Mouse (Mus musculus) lung, postnatal 0 days (tissue): ENCODE results near the gene Ccdc126. TPM values are rescaled to one million over a fixed set of nuclear protein-coding genes. Genes with fewer than 3 reads are reported as not detected.
A peak's percentile ranks its signal among the peaks of the same experiment; 100 is the strongest.

Source experiments
- ATAC-seq: fragments of 200-750 bp; cut with Nextera tagmentation; 2 replicates; pipeline ENCODE4 v1.8.0; 2017; ENCODE audit warnings: moderate library complexity
- DNase-seq: peaks from one replicate; pipeline ENCODE4 v3.0.0-alpha.2; 2016; ENCODE audit warnings: low spot score
- H3K27ac ChIP-seq: fragments of 300-500 bp; sonication (generic); 2 replicates; pipeline ENCODE4 v1.5.1; 2014; ENCODE audit warnings: antibody characterized with exemption, mild to moderate bottlenecking, low read length, mixed read lengths
- H3K27me3 ChIP-seq: fragments of 300-500 bp; sonication (generic); replicated peaks from 2 replicates; pipeline ENCODE4 v1.6.1; 2014; ENCODE audit warnings: low read length, mixed read lengths; ENCODE audit not compliant: insufficient read depth
- H3K36me3 ChIP-seq: fragments of 300-500 bp; sonication (generic); 2 replicates; pipeline ENCODE4 v1.6.1; 2014; ENCODE audit warnings: low read length, mixed read lengths; ENCODE audit not compliant: insufficient read depth
- H3K4me1 ChIP-seq: fragments of 300-500 bp; sonication (generic); 2 replicates; pipeline ENCODE4 v1.6.1; 2014; ENCODE audit warnings: antibody characterized with exemption, low read depth, low read length, mixed read lengths; ENCODE audit not compliant: insufficient read depth
- H3K4me2 ChIP-seq: fragments of 300-500 bp; sonication (generic); replicated peaks from 2 replicates; pipeline ENCODE4 v1.6.1; 2014; ENCODE audit warnings: low read depth, mild to moderate bottlenecking, low read length, moderate library complexity, mixed read lengths
- H3K4me3 ChIP-seq: fragments of 300-500 bp; sonication (generic); 2 replicates; pipeline ENCODE4 v1.5.1; 2014; ENCODE audit warnings: low read depth, low read length
- H3K9ac ChIP-seq: fragments of 300-500 bp; sonication (generic); replicated peaks from 2 replicates; pipeline ENCODE4 v1.6.1; 2014; ENCODE audit warnings: low read depth, mild to moderate bottlenecking
- H3K9me3 ChIP-seq: fragments of 300-500 bp; sonication (generic); 2 replicates; pipeline ENCODE4 v1.6.1; 2016; ENCODE audit warnings: low read length, mixed read lengths
- CTCF ChIP-seq: IDR thresholded peaks from 2 replicates; pipeline ENCODE4 v1.5.1; 2016; ENCODE audit warnings: antibody characterized with exemption, mild to moderate bottlenecking
- EP300 ChIP-seq: IDR thresholded peaks from 2 replicates; pipeline ENCODE4 v1.6.1; 2016; ENCODE audit warnings: antibody characterized with exemption, mild to moderate bottlenecking, control low read depth
- WGBS: fragments of 180-500 bp; shearing (Covaris S2); extraction: QIAGEN DNeasy Blood & Tissue Kit; methylation state at CpG from one replicate; pipeline ENCODE4 v1.1.7; 2014; 5-methylcytosine and 5-hydroxymethylcytosine counted together
- polyA plus RNA-seq: library from polyadenylated mRNA; unstranded; fragments of >200 nt; fragmentation: Nextera tagmentation; extraction: Ambion mirVana; gene quantifications from 2 replicates; pipeline ENCODE4 v1.2.1, GENCODE M21; 2015

Gene Ccdc126
- 14.8 and 15.4 TPM in 2 replicates for polyA plus RNA-seq

DNA sequence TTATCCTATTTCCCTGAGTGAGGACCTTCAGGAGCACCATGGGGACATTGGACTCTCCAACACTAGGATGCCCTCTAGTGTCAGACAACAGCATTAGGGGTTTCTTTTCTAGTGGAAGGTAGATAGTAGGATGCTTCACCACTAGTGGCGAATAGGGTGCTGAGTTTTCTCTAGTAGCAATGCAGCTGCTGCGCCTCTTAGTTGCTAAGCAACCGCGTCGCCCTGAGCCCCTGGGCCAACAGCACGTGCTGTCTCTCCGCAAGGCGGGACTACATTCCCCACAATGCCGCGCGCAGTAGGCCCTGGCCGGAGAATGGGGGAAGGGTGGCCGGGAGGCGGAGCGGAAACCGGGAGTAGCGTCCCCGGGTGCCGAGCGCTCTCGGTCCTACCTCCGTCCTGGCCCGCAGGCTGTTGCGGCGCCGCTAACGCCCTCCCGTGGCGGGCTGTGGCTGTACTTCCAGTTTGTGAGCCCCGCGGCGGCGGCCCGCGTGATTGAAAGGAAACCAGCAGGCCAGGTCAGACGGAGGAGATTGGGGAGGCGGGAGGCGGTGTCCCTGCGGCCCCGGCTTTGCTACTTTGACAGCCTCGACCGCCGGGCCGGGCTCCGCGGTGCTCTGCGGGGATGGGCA lies at the start of gene Ccdc126:
Ccdc126 (plus strand) TSS at position 309 of the 629 bp plus-strand sequence.
- Histone ChIP-seq H3K36me3 (no peaks in the 10 kb centered on the region), H3K4me3 (peak within 1 kb of the TSS; percentile 54), H3K4me2 (peak within 1 kb of the TSS; percentile 60), H3K9me3 (no peaks in the 10 kb centered on the region), H3K4me1 (peaks cover 5% of the 10 kb centered on the region; the same call in 1 of the 2 replicates), H3K27ac (peak within 1 kb of the TSS; percentile 83), H3K27me3 (no peaks in the 10 kb centered on the region), H3K9ac (peak within 1 kb of the TSS; percentile 53)
- ATAC-seq (peak; percentile 99), DNase-seq (peak; percentile 99)
- WGBS: 0% methylated on average over 46 of the region's 47 CpGs
- TF ChIP-seq EP300: no peak; the same call in 1 of the 2 replicates
- peak; percentile 78 for TF ChIP-seq CTCF

DNA sequence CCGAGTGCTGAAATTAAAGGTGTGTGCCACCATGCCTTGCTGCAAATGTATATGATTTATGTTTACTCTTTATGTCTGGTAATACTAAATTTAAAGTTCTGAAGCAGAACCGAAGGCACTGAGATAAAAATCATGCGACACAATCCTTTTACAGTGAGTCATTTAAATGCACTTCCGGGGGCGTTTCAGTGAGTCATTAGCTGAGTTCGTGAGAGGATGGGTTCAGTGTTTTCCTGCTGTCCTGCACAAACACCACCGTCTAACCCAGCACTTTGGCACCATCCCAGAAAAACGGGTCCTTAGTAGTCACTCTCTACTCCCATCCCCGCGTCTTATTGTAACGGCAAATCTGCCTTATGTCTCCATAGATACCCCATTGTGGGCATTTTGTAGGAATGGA lies 49.2 kb upstream of the Ccdc126 start:
- H3K9ac ChIP-seq: no peak overlapping the region
- H3K27me3 ChIP-seq: no peaks in the 10 kb centered on the region
- no peaks in the 10 kb centered on the region for H3K9me3 ChIP-seq
- DNase-seq (peak; percentile 25), ATAC-seq (no peak)
- WGBS: 46% methylated on average over 11 of the region's 11 CpGs
- no peak overlapping the region for H3K4me3 ChIP-seq
- no peak overlapping the region for H3K27ac ChIP-seq
- H3K36me3 ChIP-seq: no peaks in the 10 kb centered on the region
- no peak for TF ChIP-seq EP300
- TF ChIP-seq CTCF: no peak
- H3K4me1 ChIP-seq: no peaks in the 10 kb centered on the region
- no peak overlapping the region for H3K4me2 ChIP-seq

- no peak for TF ChIP-seq EP300
- no peak for TF ChIP-seq CTCF
These were observed 47.3 kb upstream of the Ccdc126 start for GRCm38 (mm10) chr6:49271815-49272214.

DNA sequence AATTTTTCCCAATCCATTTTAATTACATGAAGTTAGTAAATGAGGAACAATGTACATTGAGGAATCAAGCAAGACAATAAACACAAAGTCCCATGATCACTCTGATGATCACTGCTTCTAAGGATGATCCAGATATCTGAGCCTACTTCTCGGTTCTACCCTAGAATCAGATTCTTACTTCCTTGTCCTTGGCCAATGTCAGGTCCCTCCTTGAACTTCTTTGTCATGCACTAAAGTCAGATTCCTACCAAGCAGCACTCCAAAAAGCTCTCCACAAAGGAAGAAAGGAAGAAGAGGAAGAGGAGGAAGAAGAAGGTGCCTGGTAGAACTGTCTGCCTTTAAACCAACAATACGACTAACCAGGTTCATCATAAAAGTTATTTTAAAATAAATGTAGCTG lies 46.2 kb upstream of the Ccdc126 start:
- DNase-seq: no peak
- Histone ChIP-seq H3K4me1 (no peaks in the 10 kb centered on the region), H3K27ac (no peak overlapping the region), H3K4me2 (no peak overlapping the region), H3K9me3 (no peaks in the 10 kb centered on the region), H3K27me3 (no peaks in the 10 kb centered on the region), H3K4me3 (no peak overlapping the region), H3K36me3 (no peaks in the 10 kb centered on the region), H3K9ac (no peak overlapping the region)
- ATAC-seq: no peak
- TF ChIP-seq EP300 (no peak), CTCF (no peak)
- 82% methylated on average over 2 of the region's 2 CpGs for WGBS

More at GRCm38 (mm10) chr6:49271815-49272214, 47.3 kb upstream of the Ccdc126 start:
- Histone ChIP-seq H3K36me3 (no peaks in the 10 kb centered on the region), H3K4me2 (no peak overlapping the region), H3K27ac (no peak overlapping the region), H3K4me1 (no peaks in the 10 kb centered on the region), H3K9me3 (no peaks in the 10 kb centered on the region), H3K9ac (no peak overlapping the region), H3K4me3 (no peak overlapping the region), H3K27me3 (no peaks in the 10 kb centered on the region)
- ATAC-seq: no peak
- DNase-seq: no peak
- WGBS: 75% methylated on average over 6 of the region's 6 CpGs

GRCm38 (mm10) chr6:49273934-49274333 lies 45.1 kb upstream of the Ccdc126 start:
- TF ChIP-seq CTCF (no peak), EP300 (no peak)
- Histone ChIP-seq H3K27ac (no peak overlapping the region), H3K9me3 (no peaks in the 10 kb centered on the region), H3K4me1 (no peaks in the 10 kb centered on the region), H3K4me3 (no peak overlapping the region), H3K27me3 (no peaks in the 10 kb centered on the region), H3K9ac (no peak overlapping the region), H3K36me3 (no peaks in the 10 kb centered on the region), H3K4me2 (no peak overlapping the region)
- WGBS: 30% methylated on average over 4 of the region's 4 CpGs
- ATAC-seq: no peak
- DNase-seq: no peak

- DNase-seq: no peak
- no peak for ATAC-seq
- 63% methylated on average over 9 of the region's 9 CpGs for WGBS
These were observed 44.5 kb upstream of the Ccdc126 start for GRCm38 (mm10) chr6:49274416-49275091.

More at GRCm38 (mm10) chr6:49274416-49275091, 44.5 kb upstream of the Ccdc126 start:
- Histone ChIP-seq H3K4me3 (no peak overlapping the region), H3K27me3 (no peaks in the 10 kb centered on the region), H3K36me3 (no peaks in the 10 kb centered on the region), H3K4me2 (no peak overlapping the region), H3K9me3 (no peaks in the 10 kb centered on the region), H3K9ac (no peak overlapping the region), H3K4me1 (no peaks in the 10 kb centered on the region), H3K27ac (no peak overlapping the region)
- TF ChIP-seq CTCF (no peak), EP300 (no peak)
